Mouse (Mus musculus) frontal cortex, postnatal 36 days (tissue): ENCODE measurements around the gene Itsn1.

Experiments used
- DNase-seq, 2 experiments: peaks; one replicate each; pipeline ENCODE4 v3.0.0; 2022; ENCODE audit warnings: low spot score in 2 of 2

The Itsn1 gene

DNA sequence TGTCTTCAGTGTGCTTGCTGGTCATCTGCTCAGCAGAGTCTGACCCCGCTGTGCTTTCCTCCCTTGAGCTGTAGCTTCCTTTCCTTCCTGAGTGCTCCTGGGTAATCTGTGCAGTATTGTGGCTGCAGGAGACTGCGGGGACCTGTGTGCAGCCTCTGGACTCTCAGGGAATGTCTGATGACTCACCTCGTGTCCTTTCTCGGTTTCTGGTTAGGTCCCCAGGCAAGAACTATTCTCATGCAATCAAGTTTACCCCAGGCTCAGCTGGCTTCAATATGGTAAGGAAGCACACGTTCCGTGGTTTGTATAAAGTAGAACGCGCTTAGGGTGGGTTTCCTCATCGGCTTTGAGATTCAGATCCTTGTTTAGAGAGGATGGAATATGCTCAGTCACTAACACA lies 82.8 kb downstream of the Itsn1 start:
- DNase-seq = no peak

DNA sequence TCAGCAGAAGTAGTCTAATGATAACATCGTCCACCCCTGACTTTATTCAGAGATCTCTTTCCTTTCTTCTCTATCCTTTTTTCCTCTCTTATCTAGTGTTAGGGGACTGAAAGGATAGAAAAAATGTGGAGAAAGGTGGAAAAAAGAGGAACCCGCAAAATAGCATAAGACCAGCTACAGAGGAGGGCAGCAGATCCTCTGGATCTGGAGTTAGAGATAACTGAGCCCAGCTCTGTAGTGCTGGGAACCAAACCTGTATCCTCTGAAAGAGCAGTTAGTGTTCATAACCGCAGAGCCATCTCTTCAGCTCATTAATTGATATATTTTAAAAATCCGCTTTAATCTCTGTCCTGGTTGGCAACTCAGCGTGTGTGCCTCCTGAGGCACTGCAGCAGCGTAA lies 84.5 kb downstream of the Itsn1 start:
- DNase-seq = no peak

DNA sequence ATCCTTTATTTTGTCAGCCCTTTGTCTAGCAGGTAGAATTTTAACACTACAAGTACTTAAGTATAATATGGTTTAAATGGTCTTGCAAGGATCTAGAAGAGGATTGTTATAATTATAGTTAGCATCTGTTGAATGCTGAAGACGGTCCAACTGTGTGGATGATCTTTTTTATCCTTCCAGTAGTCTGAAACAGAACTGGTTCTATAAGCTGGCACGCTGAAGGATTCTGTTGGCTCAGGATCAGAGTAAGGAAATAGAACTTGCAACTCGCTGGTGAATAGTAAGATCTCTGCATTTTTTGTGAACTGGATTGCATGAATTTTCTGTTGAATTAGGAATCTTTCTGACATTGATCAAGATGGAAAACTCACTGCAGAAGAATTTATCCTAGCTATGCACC lies 86.0 kb downstream of the Itsn1 start:
- DNase-seq = peak in 1 of 2 experiments; percentile 70

DNA sequence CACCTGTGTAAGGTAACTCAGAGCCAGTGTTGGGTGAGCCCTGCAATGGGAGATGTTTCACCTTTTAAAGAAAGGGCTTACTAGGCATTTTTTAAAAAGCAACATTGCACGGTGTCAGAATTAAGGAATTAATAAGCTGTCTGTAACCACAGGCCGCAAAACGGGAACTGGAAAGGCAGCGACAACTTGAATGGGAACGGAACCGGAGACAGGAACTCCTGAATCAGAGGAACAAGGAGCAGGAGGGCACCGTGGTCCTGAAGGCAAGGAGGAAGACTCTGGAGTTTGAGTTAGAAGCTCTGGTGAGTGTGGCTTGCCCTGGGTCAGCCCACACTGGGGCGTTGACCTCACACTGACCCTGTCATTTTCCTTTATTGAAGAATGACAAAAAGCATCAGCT lies 91.2 kb downstream of the Itsn1 start:
- no peak for DNase-seq

DNA sequence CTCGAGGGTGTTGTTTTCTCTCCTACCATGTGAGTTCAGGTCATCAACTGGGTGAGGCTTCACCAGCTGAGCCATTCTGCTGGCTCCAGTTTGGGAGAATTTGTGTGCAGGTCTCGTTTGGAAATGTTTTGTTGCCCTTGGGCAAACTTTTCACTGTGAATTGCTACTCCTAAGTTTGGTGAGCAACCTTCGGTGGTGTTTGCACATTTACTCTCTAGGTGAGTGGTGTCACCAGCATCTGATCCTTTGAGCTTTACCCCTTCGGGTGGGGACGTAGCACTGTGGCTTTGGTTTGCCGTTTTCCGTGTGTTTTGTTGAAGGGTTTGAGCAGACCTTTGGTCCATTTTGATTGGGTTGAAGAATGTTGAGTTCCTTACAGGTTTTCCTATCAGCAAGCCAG lies 93.2 kb downstream of the Itsn1 start:
- no peak for DNase-seq

DNA sequence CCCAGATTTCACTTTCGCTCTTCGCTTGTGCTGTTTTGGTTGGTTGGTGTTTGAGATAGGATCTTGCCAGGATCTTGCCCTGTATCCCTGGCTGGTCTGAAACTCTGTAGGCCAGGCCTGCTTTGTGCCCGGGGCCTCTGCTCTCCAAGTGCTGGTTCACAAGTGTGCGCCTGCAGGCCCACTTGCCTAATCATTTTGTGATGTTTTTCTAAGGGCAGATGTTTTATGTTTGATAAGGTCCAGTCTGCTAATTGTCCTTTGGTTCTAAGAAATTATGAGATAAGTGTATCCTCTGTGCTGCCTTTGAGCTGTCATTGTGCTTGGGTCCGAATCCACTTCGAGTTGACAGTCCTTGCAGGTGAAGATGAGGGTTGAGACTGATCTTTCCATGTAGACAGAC lies 93.7 kb downstream of the Itsn1 start:
- no peak for DNase-seq

DNA sequence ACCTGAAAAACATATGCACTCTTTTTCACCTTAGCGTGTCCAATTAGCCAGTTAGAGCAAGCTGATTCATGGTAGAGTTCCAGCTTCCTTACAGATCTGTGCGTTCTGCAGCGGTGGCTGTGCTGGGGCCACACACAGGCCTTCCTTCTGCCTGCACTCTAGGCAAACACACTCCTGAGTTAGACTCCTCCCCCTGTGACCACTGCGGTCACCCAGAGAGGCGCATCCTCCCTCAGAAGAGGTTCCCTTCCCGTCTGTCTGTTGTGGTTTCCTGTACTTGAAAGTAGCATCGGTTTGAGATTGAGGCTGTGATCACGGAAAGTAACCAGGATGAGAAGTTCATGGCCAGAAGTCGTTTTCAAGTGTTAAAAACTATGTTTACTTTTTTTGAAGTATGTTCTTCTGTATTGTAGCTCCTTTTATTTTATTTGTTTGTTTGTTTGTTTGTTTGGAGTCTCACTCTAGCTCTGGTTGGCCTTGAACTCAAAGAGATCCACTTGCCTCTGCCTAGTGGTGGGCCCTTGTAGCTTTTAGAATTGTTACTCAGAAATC lies 96.8 kb downstream of the Itsn1 start:
- DNase-seq = no peak

DNA sequence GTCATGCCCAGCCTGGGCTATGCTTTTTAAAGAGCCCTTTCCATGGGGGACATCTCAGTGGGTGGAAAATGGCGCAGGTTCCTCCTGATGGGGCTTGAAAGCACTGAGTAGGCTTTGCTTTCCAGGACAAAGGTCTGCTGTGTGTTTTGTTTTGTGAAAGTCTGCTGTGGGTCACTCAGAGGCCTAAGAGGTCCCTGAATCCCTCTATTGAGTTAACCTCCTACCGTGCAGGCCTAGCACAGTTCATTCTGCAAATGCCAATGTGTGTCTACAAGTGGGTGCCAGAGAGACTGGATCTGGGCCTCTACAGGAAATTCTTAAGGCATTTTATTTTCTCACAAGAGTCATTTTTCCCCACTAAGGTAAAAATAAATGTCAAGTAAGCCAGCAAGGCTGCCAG lies 97.8 kb downstream of the Itsn1 start:
- no peak for DNase-seq

DNA sequence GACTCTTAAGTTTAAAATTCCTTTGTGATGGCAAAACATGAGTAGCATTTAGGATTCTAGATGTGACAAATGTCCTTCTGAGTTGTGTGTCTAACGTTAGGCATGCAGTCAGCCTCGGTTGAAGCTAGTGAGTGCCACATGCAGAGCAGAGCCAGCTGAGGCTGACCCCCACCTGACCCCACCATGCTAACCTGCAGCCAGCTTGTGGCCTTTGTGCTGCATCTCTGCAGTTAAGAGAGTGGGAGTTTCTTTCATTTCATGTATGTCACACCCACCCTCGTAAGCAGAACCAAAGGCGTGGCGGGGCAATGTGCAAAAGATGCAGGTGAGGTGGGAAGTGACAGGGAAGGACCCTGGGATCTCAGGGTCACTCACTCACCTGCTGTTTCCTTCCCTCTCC lies 98.4 kb downstream of the Itsn1 start:
- DNase-seq = no peak

DNA sequence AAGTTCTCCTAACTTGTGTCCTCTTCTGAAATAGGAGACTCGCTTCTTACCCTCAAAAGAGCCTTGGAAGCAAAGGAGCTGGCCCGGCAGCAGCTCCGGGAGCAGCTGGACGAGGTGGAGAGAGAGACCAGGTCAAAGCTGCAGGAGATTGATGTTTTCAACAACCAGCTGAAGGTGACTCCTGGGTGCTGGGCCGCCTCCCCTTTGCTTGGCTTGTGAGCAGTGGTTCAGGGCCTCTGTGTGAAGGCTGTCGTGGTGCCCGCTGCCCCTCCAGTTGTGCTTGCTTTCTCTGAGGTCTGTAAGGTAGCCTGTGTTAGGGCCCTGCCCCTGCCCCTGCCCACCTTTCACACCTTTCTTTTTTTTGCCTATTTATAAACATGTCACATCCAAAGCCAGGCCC lies 99.1 kb downstream of the Itsn1 start:
- DNase-seq = no peak

DNA sequence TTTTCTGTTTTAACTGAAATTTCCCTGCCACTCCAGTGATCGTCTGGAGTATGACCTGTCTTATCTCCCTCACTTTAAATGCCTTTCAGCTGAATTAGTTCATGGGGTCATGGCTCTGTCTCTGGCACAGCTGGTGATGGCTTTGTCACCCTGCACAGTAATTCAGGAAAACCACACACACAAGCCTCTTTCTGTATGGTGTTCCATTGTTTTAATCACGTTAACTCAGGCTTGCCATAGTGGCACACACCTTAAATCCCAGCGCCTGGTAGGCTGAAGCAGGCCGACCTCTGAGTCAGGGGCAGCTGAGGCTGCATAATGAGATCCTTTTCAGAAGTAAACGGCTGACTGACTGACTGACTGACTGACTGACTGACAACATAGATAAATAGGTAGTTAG lies 99.5 kb downstream of the Itsn1 start:
- DNase-seq = no peak

DNA sequence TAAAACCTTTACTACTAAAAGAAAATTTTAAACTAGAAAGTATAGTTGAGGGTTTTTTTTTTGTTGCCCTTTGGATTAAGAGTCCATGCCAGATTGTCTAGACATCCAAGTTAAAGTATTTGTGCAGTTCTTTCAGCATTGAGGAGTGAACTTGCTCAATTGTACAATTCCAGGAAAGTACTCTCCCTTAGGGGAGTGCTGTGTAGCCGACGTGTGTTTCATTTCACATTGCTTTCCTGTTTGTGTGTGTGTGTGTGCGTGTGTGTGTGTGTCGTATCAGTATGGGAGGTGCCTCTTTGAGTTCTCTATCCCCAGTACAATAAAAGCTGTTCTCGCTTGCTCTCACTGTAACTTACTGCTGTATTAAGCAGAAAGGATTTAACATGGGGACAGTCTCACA lies 100.0 kb downstream of the Itsn1 start:
- no peak for DNase-seq

DNA sequence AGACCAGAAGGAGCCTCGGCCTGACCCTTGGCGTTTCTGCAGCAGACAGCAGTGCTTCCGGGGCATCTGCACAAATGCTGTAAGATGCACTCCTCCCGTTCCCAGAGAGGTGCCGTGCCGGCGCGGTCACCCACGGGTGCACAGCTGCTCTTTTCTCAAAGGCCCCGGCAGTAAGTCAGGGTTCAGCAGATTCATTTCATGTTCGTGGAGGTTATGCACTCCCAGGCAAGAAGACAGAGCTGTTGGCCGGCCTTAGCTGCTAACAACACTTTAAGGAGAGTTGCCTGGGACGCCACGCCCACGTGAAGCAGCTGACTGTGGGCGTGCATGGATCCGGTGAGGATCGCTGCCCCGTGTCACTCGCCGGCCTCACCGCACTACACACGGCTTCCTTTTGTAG lies 101.2 kb downstream of the Itsn1 start:
- DNase-seq = no peak

DNA sequence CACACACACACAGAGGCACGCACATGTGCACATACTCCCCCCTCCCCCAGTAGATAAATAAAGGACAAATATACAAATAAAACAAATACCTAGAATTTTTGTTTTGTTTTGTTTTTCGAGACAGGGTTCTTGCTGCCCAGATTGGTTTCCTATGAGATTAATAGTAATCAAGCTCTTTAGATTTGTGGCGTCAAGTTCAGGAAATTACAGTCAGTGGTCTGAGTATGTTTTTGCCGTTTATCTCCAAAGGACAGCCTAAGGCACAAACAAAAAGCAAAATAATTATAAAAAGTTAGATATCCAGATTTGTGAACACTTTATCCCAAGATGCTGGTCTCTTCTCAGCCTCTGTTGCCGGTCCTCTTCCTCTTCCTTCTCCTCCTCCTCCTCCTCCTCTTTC lies 104.0 kb downstream of the Itsn1 start:
- DNase-seq = no peak

DNA sequence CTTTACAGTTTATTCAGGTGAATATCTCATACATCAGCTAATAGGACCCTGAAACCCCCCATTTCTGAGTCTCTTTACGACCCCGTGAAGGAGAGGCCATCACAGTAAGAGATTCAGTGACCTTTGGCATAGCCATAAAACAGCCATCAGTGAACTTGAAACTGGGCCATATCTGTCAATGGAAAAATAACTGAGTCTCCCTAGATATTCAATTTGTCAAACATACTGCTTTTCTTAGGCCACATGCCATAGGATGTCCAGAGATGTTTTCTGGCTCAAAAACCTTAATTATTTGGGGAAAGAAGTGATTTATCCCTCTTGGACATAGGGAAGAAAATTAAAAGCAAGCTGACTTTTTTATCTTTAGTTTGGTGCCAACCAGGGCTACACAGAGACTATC lies 104.5 kb downstream of the Itsn1 start:
- no peak for DNase-seq

DNA sequence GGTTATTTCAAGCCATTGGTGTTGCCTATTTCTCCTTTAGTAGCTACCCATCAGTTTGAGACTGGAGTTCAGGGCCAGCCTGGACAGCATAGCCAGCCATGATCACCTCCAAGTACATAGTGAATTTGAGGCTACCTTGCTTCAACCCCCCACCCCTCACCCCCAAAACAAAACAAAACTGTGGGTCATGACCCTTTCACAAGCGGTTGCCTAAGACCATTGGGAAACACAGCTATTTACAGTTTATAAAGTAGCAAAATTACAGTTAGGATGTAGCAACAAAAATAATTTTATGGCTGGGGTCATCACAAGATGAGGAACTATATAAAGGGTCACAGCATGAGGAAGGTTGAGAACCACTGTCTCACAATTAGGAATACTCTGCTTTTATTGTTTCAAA lies 104.9 kb downstream of the Itsn1 start:
- no peak for DNase-seq

DNA sequence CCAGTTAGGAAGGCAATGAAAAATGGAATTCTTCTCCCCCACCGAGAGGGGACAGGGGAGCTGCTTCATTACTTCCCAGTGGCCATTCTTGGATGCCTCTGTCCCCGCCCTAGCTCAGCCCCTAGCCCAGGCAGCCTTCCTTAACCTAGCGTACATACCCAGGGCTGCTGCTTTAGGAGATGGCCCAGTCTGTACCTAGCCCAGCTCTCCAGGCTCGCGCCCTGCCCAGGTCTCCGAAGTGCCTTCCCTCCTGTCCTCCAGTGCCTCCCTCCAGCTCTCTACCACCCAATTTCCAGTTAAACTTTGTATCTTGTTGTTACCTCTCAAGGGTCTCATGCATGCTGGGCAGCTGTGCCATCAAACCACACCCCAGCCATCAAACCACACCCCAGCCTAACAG lies 106.7 kb downstream of the Itsn1 start:
- no peak for DNase-seq

DNA sequence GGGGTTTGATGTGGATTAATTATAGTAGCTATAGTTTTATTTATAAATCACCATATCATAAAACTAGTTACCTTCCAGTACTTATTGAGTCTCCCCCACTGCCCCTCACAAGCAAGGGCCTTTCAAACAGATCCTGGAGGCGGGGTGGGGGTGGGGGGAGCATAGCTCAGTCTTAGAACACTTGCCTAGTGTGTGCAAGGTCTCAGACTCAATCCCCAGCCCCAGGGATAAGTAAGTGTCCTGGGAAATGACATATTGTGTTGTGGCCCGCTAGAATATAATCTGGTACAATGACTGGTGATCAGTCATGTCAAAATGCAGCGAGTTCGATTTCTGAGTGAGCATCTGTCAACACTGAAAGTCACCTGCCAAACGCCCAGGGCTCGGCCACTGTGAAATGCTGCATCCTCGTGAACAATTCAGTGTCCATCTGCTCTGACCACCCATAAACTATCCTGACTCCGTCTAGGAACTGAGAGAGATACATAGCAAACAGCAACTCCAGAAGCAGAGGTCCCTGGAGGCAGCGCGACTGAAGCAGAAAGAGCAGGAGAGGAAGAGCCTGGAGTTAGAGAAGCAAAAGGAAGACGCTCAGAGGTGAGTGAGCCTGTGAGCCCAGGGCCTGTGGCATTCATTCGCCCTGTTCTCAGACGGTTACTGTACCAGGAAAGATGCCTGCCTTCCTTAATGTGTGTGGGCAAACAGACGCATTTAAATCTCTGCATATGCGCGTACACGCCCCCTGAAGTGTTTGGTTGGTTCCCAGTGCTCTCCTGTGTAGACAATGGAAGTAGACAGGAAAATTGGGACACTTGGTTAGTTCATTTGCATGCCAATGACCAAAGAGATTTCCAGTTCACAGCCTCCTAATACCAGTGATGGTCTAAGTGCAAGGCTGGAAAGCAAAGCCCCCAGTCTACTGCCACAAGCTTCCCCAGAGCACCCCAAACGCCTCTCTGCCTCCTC lies 107.8 kb downstream of the Itsn1 start:
- no peak for DNase-seq

DNA sequence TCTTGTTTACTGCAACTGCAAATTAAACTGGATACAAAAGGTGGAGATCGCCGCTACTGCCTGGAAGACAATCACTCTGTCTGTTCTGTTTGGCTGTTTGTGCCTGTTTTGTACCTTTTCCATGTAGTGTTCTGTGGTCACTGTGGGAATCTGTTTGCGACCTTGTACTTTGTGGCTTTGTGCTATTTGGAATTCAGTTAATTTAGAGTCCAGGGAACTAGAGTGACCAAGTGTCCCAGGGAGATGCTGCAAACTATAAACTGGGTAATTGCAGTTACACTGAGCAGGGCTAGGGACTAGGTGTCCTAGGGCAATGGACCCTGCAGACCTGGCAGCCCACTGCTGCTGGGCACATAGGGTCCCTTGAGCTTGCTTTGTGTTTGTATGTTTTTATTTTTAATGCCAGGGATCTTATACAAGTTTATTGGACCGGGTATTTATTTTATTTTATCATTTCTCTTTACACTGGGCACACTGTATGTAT lies 108.5 kb downstream of the Itsn1 start:
- DNase-seq = no peak

DNA sequence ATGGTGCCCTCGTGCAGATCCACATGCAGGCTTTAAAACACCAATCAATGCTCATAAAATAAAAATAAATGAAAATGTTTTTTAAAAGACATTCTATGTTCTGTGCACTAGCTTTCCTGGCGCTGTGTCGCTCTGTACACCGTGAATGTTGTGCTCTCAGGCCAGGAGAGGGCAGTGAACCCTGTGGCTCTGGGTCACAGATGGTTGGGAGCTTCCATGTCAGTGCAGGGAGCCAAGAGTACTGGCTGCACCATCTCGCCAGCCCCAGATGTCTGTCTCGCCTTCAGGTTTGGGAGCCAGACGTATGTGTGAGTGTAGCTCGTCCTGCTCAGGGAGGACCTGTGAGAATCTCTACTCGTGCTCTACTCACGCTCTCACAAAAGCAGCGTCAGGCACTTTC lies 109.7 kb downstream of the Itsn1 start:
- DNase-seq = no peak

DNA sequence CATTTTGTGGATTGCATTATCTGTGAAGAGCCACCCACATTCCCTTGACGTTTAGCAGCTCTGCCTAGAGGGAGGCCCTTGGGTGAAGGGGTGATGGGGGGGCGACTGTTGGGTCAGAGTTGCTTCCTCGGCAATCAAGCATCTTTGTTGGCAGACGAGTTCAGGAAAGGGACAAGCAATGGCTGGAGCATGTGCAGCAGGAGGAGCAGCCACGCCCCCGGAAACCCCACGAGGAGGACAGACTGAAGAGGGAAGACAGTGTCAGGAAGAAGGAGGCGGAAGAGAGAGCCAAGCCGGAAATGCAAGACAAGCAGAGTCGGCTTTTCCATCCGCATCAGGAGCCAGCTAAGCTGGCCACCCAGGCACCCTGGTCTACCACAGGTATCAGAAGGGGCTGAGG lies 110.4 kb downstream of the Itsn1 start:
- no peak for DNase-seq

DNA sequence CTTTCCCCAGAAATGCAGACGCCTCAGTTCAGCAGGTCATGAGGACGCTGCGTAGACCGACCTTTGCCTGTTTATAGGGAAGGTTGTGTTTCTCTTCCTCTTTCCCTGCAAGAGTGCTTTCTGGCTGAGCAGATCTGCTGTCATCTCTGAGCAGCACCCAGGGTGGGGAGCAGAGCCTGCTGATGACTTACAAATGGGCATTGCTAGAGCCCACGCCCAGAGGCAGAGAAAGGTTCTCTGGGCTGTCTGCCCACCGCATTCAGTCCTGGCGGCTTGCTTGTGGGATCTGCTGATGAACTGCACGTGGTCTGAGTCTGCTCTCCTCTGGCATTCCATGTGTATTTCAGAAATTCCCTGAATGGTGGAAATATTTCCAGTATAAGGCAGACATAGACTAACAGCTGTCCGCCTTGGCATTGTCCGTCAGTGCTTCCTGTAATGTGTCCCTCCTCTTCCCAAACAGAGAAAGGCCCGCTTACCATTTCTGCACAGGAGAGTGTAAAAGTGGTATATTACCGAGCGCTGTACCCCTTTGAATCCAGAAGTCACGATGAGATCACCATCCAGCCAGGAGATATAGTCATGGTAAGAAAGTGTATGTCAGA lies 112.0 kb downstream of the Itsn1 start:
- no peak for DNase-seq
